In genomic region chr13:26916477-26916876, GRCm38 (mm10) we compare ENCODE assay signal across 13 mouse cellular contexts.
A peak's percentile ranks its signal among the peaks of the same experiment; 100 is the strongest.
DNase-seq lines count a peak whose midpoint lies in the region; ATAC-seq and TF ChIP-seq lines count a peak whose summit lies in the region.
"Had no signal": no experiment of that assay in that cellular context is flagged by ENCODE, and none has a peak within 500 bp of the region (broad histone marks: within the 10 kb centered on the region; RNA-seq: fewer than 3 reads in every experiment).

No protein-coding gene starts in this region.

- H3K27me3 ChIP-seq in lung, postnatal 0 days (replicated peaks; ENCODE audit: insufficient read depth, low read length): no peaks in the 10 kb centered on the region
- no peaks in the 10 kb centered on the region for H3K27me3 ChIP-seq in kidney, embryonic 14.5 days (ENCODE audit: control insufficient read depth, insufficient read depth, low read length)
- H3K27me3 ChIP-seq in hindbrain, embryonic 11.5 days (ENCODE audit: control insufficient read depth, insufficient read depth, low read length): no peaks in the 10 kb centered on the region
- H3K27me3 ChIP-seq: embryonic facial prominence, embryonic 15.5 days; liver, embryonic 13.5 days had no signal

- 33% methylated on average over 7 of the region's 7 CpGs for WGBS in lung, postnatal 0 days
- 24% methylated on average over 7 of the region's 7 CpGs for WGBS in lung, adult 2 months
- 36% methylated on average over 7 of the region's 7 CpGs for WGBS in kidney, embryonic 14.5 days
- WGBS in hindbrain, embryonic 11.5 days: 70% methylated on average over 7 of the region's 7 CpGs

- no peaks in the 10 kb centered on the region for H3K4me1 ChIP-seq in lung, postnatal 0 days (ENCODE audit: insufficient read depth, low read depth, low read length)
- H3K4me1 ChIP-seq in lung, adult 2 months (ENCODE audit: control insufficient read depth, insufficient read depth, low read length): no peaks in the 10 kb centered on the region
- no peaks in the 10 kb centered on the region for H3K4me1 ChIP-seq in kidney, embryonic 14.5 days (ENCODE audit: control insufficient read depth, insufficient read depth, low read length)
- no peaks in the 10 kb centered on the region for H3K4me1 ChIP-seq in hindbrain, embryonic 11.5 days (replicated peaks; ENCODE audit: control insufficient read depth, insufficient read depth, low read length)
- H3K4me1 ChIP-seq: embryonic facial prominence, embryonic 15.5 days; liver, embryonic 13.5 days had no signal

- no peaks in the 10 kb centered on the region for H3K36me3 ChIP-seq in lung, postnatal 0 days (ENCODE audit: insufficient read depth, low read length)
- no peaks in the 10 kb centered on the region for H3K36me3 ChIP-seq in kidney, embryonic 14.5 days (ENCODE audit: control insufficient read depth, insufficient read depth, low read length)
- H3K36me3 ChIP-seq in hindbrain, embryonic 11.5 days (ENCODE audit: control insufficient read depth, insufficient read depth, low read length): no peaks in the 10 kb centered on the region
- H3K36me3 ChIP-seq: embryonic facial prominence, embryonic 15.5 days; liver, embryonic 13.5 days had no signal

- no peak overlapping the region for H3K9ac ChIP-seq in lung, postnatal 0 days (replicated peaks; ENCODE audit: low read depth)
- no peak overlapping the region for H3K9ac ChIP-seq in kidney, embryonic 14.5 days (ENCODE audit: low read depth, low read length)
- H3K9ac ChIP-seq in hindbrain, embryonic 11.5 days (ENCODE audit: low read depth, low read length): no peak overlapping the region
- H3K9ac ChIP-seq: embryonic facial prominence, embryonic 15.5 days; liver, embryonic 13.5 days had no signal

- DNase-seq in adrenal gland, postnatal 14 days: peak; percentile 16
- no peak for DNase-seq in adrenal gland, adult 18-20 months (ENCODE audit: low spot score in 2 of 2)
- DNase-seq in lung, postnatal 0 days (ENCODE audit: low spot score): peak; percentile 13
- DNase-seq in lung, adult 2 months: no peak
- peak; percentile 18 for DNase-seq in lung, postnatal 36 days
- no peak for DNase-seq in hindbrain, embryonic 11.5 days (ENCODE audit: low spot score)
- no peak for DNase-seq in left cerebral cortex, adult 11 months (ENCODE audit: low spot score)
- DNase-seq: cerebellum, adult 2 months; liver, embryonic 13.5 days had no signal

- no peaks in the 10 kb centered on the region for H3K9me3 ChIP-seq in lung, postnatal 0 days (ENCODE audit: low read length)
- no peaks in the 10 kb centered on the region for H3K9me3 ChIP-seq in kidney, embryonic 14.5 days (ENCODE audit: control insufficient read depth, low read length)
- no peaks in the 10 kb centered on the region for H3K9me3 ChIP-seq in hindbrain, embryonic 11.5 days (ENCODE audit: control insufficient read depth, low read length)
- H3K9me3 ChIP-seq: embryonic facial prominence, embryonic 15.5 days; liver, embryonic 13.5 days had no signal

- TF ChIP-seq EP300 in lung, postnatal 0 days (IDR thresholded peaks at IDR 0.05): no peak

- no peak for TF ChIP-seq CTCF in lung, postnatal 0 days (IDR thresholded peaks at IDR 0.05)
- TF ChIP-seq CTCF in lung, adult 2 months (IDR thresholded peaks at IDR 0.05; ENCODE audit: insufficient read depth, low read length): no peak

- H3K4me2 ChIP-seq in lung, postnatal 0 days (replicated peaks; ENCODE audit: low read depth, low read length): no peak overlapping the region
- no peak overlapping the region for H3K4me2 ChIP-seq in kidney, embryonic 14.5 days (replicated peaks; ENCODE audit: low read depth, low read length)
- H3K4me2 ChIP-seq in hindbrain, embryonic 11.5 days (replicated peaks; ENCODE audit: low read depth, low read length): no peak overlapping the region
- H3K4me2 ChIP-seq: embryonic facial prominence, embryonic 15.5 days; liver, embryonic 13.5 days had no signal

- no peak overlapping the region for H3K4me3 ChIP-seq in lung, postnatal 0 days (ENCODE audit: low read depth, low read length)
- H3K4me3 ChIP-seq in lung, adult 2 months (replicated peaks; ENCODE audit: extremely low read depth, low read depth, low read length): no peak overlapping the region
- no peak overlapping the region for H3K4me3 ChIP-seq in kidney, embryonic 14.5 days (ENCODE audit: low read length)
- H3K4me3 ChIP-seq in hindbrain, embryonic 11.5 days (ENCODE audit: low read depth, low read length): no peak overlapping the region
- H3K4me3 ChIP-seq: embryonic facial prominence, embryonic 15.5 days; liver, embryonic 13.5 days; myocyte had no signal

- no peak for ATAC-seq in lung, postnatal 0 days
- peak; percentile 60; the same call in 1 of the 2 replicates for ATAC-seq in kidney, embryonic 14.5 days (ENCODE audit: low FRiP score, low TSS enrichment)
- no peak for ATAC-seq in hindbrain, embryonic 11.5 days (ENCODE audit: low FRiP score)
- ATAC-seq: hindbrain, embryonic 16.5 days had no signal

- H3K27ac ChIP-seq in lung, postnatal 0 days (ENCODE audit: low read length): no peak overlapping the region
- no peak overlapping the region for H3K27ac ChIP-seq in kidney, embryonic 14.5 days (ENCODE audit: low read depth, low read length)
- H3K27ac ChIP-seq in hindbrain, embryonic 11.5 days (ENCODE audit: low read depth, low read length): no peak overlapping the region
- H3K27ac ChIP-seq: embryonic facial prominence, embryonic 15.5 days; liver, embryonic 13.5 days had no signal

- no peak for TF ChIP-seq POLR2A in lung, adult 2 months (IDR thresholded peaks at IDR 0.05; ENCODE audit: borderline replicate concordance, extremely low read depth, low read depth, low read length)

Comparison
In these comparisons a context has a peak if more than half of its experiments do, and no peak if none do; other contexts are left out.
1. DNase-seq: peak in adrenal gland, postnatal 14 days (single experiment), lung, postnatal 0 days (single experiment) and lung, postnatal 36 days (single experiment); none in adrenal gland, adult 18-20 months (0 of 2), lung, adult 2 months (single experiment), hindbrain, embryonic 11.5 days (single experiment) and left cerebral cortex, adult 11 months (single experiment).